Mouse (Mus musculus) spleen, postnatal 14 days (tissue): ENCODE measurements around the gene Lsm7.
"Not testable (repeated sequence)": the region's sequence is repeated elsewhere in the genome, so short reads cannot be mapped to it uniquely, and the experiment has no call there.

Source experiments
- DNase-seq, 2 experiments: peaks; one replicate each; pipeline ENCODE4 v3.0.0; 2021 to 2022; ENCODE audit warnings: low spot score in 2 of 2

Lsm7 gene

GRCm38 (mm10) chr10:80836949-80837379 is 18.0 kb downstream of the Lsm7 start:
- no peak for DNase-seq

- no peak for DNase-seq
These were observed 19.4 kb downstream of the Lsm7 start for GRCm38 (mm10) chr10:80835617-80836016.

- no peak for DNase-seq
These were observed 22.2 kb downstream of the Lsm7 start for GRCm38 (mm10) chr10:80832818-80833217.

GRCm38 (mm10) chr10:80831136-80831535 is 23.9 kb downstream of the Lsm7 start:
- peak; percentile 34 to 43 for DNase-seq

GRCm38 (mm10) chr10:80829359-80830278 is 25.4 kb downstream of the Lsm7 start:
- no peak for DNase-seq

GRCm38 (mm10) chr10:80828587-80828986 is 26.4 kb downstream of the Lsm7 start:
- not testable (repeated sequence) for DNase-seq

GRCm38 (mm10) chr10:80827870-80828420 is 27.1 kb downstream of the Lsm7 start:
- no peak for DNase-seq

- no peak for DNase-seq
These were observed 27.7 kb downstream of the Lsm7 start for GRCm38 (mm10) chr10:80827063-80827869.

GRCm38 (mm10) chr10:80826151-80827062 is 28.6 kb downstream of the Lsm7 start, which contains the start of gene Oaz1:
Gene Oaz1 (plus strand): TSS chr10:80826656.
- peak; percentile 93 to 97 for DNase-seq

GRCm38 (mm10) chr10:80824827-80825226 is 30.2 kb downstream of the Lsm7 start:
- no peak for DNase-seq

GRCm38 (mm10) chr10:80823847-80824643 is 31.0 kb downstream of the Lsm7 start:
- no peak for DNase-seq

- no peak for DNase-seq
These were observed 31.7 kb downstream of the Lsm7 start for GRCm38 (mm10) chr10:80823316-80823715.

- no peak for DNase-seq
These were observed 32.5 kb downstream of the Lsm7 start for GRCm38 (mm10) chr10:80822528-80822927.

- DNase-seq = no peak
These were observed 33.0 kb downstream of the Lsm7 start for GRCm38 (mm10) chr10:80821991-80822390.

- no peak for DNase-seq
These were observed 35.6 kb downstream of the Lsm7 start for GRCm38 (mm10) chr10:80819406-80819805.

- DNase-seq = peak; percentile 40 to 43
These were observed 36.3 kb downstream of the Lsm7 start for GRCm38 (mm10) chr10:80818599-80819281.

- DNase-seq = not testable (repeated sequence)
These were observed 37.1 kb downstream of the Lsm7 start for GRCm38 (mm10) chr10:80817955-80818354.

- no peak for DNase-seq
These were observed 37.8 kb downstream of the Lsm7 start for GRCm38 (mm10) chr10:80817164-80817563.

GRCm38 (mm10) chr10:80816303-80816702 is 38.7 kb downstream of the Lsm7 start:
- not testable (repeated sequence) for DNase-seq

- DNase-seq = no peak
These were observed 40.2 kb downstream of the Lsm7 start for GRCm38 (mm10) chr10:80814800-80815199.
